Mouse (Mus musculus) hindbrain, embryonic 13.5 days (tissue): ENCODE data around the gene Olfr1215. TPM values are rescaled to one million over a fixed set of nuclear protein-coding genes. Genes with fewer than 3 reads are reported as not detected.
"Not testable (repeated sequence)": the region's sequence is repeated elsewhere in the genome, so short reads cannot be mapped to it uniquely, and the experiment has no call there.

Experiments
- ATAC-seq: fragments of 200-750 bp; cut with Nextera tagmentation; 2 replicates; pipeline ENCODE4 v1.8.0; 2017; ENCODE audit warnings: moderate TSS enrichment; ENCODE audit not compliant: low FRiP score
- H3K27ac ChIP-seq: fragments of 300-500 bp; sonication (generic); 2 replicates; pipeline ENCODE4 v1.5.1; 2015; ENCODE audit warnings: inconsistent platforms, mild to moderate bottlenecking, moderate library complexity
- H3K27me3 ChIP-seq: fragments of 300-500 bp; sonication (generic); 2 replicates; pipeline ENCODE4 v1.6.1; 2015; ENCODE audit warnings: mild to moderate bottlenecking, inconsistent platforms
- H3K36me3 ChIP-seq: fragments of 300-500 bp; sonication (generic); 2 replicates; pipeline ENCODE4 v1.6.1; 2015; ENCODE audit warnings: mild to moderate bottlenecking, inconsistent platforms
- H3K4me1 ChIP-seq: fragments of 300-500 bp; sonication (generic); replicated peaks from 2 replicates; pipeline ENCODE4 v1.6.1; 2015; ENCODE audit warnings: inconsistent platforms
- H3K4me2 ChIP-seq: fragments of 300-500 bp; sonication (generic); 2 replicates; pipeline ENCODE4 v1.6.1; 2015; ENCODE audit warnings: inconsistent platforms, mild to moderate bottlenecking, moderate library complexity
- H3K4me3 ChIP-seq: fragments of 300-500 bp; sonication (generic); 2 replicates; pipeline ENCODE4 v1.5.1; 2015; ENCODE audit warnings: mild to moderate bottlenecking, inconsistent platforms
- H3K9ac ChIP-seq: fragments of 300-500 bp; sonication (generic); 2 replicates; pipeline ENCODE4 v1.6.1; 2015; ENCODE audit warnings: mild to moderate bottlenecking, inconsistent platforms
- H3K9me3 ChIP-seq: fragments of 300-500 bp; sonication (generic); 2 replicates; pipeline ENCODE4 v1.6.1; 2016; ENCODE audit warnings: inconsistent platforms
- WGBS: fragments of 180-500 bp; shearing (Covaris S2); methylation state at CpG from one replicate; pipeline ENCODE4 v1.1.7; 2015; 5-methylcytosine and 5-hydroxymethylcytosine counted together
- polyA plus RNA-seq: library from polyadenylated mRNA; unstranded; fragments of >200 nt; fragmentation: Nextera tagmentation; extraction: Ambion mirVana; gene quantifications from 2 replicates; pipeline ENCODE4 v1.2.1, GENCODE M21; 2015

The Olfr1215 gene
- polyA plus RNA-seq = not detected in 2 replicates

DNA sequence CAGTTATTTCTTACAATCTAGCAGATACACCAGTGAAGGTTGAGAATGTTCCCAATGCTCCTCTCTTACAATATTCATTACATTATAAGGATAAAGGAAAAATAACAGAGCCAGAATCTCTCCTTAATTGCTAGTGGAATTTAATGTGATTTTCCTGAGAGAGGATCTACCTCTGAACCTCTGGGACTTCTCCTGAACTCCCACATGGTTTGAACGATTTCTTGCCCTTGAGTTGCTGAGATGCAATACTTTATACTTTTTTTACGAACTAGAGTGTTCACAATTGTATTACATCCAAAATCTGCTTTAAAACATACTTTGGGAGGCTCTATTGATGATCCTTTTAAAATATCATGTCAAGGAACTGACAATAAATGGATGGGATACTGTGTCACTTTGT, at the start of gene Olfr1215:
Olfr1215 (minus strand) TSS at position 101 of the 400 bp plus-strand sequence.
- Histone ChIP-seq H3K36me3 (no peaks in the 10 kb centered on the region), H3K27me3 (no peaks in the 10 kb centered on the region), H3K4me2 (no peak within 1 kb of the TSS), H3K4me3 (no peak within 1 kb of the TSS), H3K4me1 (no peaks in the 10 kb centered on the region), H3K9me3 (no peaks in the 10 kb centered on the region), H3K27ac (no peak within 1 kb of the TSS), H3K9ac (no peak within 1 kb of the TSS)
- no peak for ATAC-seq
- 75% methylated on average over 2 of the region's 2 CpGs for WGBS

DNA sequence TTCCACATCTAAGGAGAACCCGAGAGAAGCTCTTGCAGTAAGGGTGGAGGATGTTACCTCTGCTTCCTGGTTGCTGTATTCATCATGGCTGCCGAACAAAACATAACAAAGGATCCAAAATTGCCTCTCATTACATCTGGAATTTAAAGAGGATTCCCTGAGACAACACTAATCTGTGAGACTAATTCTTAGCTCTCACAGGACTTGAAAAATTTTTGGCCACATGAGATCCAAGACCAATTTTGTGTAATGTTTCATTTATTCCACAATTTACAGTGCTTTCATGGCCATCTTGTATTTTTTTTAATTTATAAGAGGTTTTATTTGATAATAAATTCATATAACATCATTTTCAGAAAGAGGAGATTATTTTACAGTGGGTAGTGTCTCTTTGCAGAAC, 25.2 kb upstream of the Olfr1215 start, which contains the start of gene Olfr1217:
Olfr1217 (minus strand) TSS at position 101 of the 400 bp plus-strand sequence.
- no peak within 1 kb of the TSS for H3K4me3 ChIP-seq
- no peak within 1 kb of the TSS for H3K4me2 ChIP-seq
- H3K36me3 ChIP-seq = no peaks in the 10 kb centered on the region
- H3K9me3 ChIP-seq = no peaks in the 10 kb centered on the region
- 78% methylated on average over 2 of the region's 2 CpGs for WGBS
- no peak within 1 kb of the TSS for H3K9ac ChIP-seq
- H3K27ac ChIP-seq = no peak within 1 kb of the TSS
- ATAC-seq = no peak
- no peaks in the 10 kb centered on the region for H3K27me3 ChIP-seq
- H3K4me1 ChIP-seq = no peaks in the 10 kb centered on the region

DNA sequence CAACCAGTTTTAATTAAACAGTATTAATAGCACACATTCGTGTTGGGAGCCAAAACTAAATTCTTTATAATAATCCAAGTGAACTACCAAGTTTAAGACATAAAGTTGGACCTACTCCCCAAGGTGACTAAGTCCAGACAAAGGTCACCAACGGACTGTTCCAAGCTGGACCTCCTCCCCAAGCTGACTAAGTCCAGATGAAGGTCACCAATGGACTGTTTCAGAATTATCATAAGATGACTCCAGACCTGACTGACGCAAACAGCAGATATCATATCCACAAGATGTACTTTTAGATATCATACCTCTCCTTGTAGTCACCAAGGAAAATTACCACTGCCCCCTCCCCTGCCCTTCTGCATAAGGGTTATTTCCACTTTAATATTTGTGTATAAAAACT, 14.7 kb upstream of the Olfr1215 start:
- 78% methylated on average over 3 of the region's 3 CpGs for WGBS
- H3K27me3 ChIP-seq, H3K9me3 ChIP-seq, H3K4me3 ChIP-seq, ATAC-seq, H3K9ac ChIP-seq, H3K4me2 ChIP-seq, H3K27ac ChIP-seq, H3K36me3 ChIP-seq, H3K4me1 ChIP-seq: not testable (repeated sequence)

- Histone ChIP-seq H3K4me1 (no peaks in the 10 kb centered on the region), H3K9me3 (no peaks in the 10 kb centered on the region), H3K9ac (no peak within 1 kb of the TSS), H3K36me3 (no peaks in the 10 kb centered on the region), H3K4me3 (no peak within 1 kb of the TSS), H3K27ac (no peak within 1 kb of the TSS), H3K27me3 (no peaks in the 10 kb centered on the region), H3K4me2 (no peak within 1 kb of the TSS)
- ATAC-seq = no peak
- WGBS = 82% methylated on average over 1 of the region's 1 CpGs
Observed at GRCm38 (mm10) chr2:89018240-89018639, 11.5 kb upstream of the Olfr1215 start, which contains the start of gene Olfr1216. Olfr1216 (minus strand) TSS chr2:89018340.

DNA sequence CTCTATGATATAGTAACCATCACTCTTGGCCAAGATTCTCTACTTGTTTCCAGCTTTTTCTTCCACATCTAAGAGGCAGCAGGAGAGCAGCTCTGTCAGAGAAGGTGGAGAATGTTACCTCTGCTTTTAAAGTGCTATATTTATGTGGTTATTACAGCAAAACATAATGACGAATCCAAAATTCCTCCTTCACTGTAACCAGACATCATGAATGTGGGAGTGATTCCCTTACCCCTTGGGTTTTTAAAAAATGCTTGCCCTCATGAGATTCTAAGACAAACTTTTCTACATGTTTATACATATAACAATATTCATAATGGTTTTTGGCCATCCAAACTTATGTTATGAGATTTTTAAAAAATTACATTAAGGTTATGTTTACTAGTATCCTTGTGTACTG, 14.2 kb downstream of the Olfr1215 start, which contains the start of gene Olfr1214:
Olfr1214 (minus strand) TSS at position 101 of the 400 bp plus-strand sequence.
- no peaks in the 10 kb centered on the region for H3K27me3 ChIP-seq
- H3K36me3 ChIP-seq = no peaks in the 10 kb centered on the region
- H3K4me1 ChIP-seq = no peaks in the 10 kb centered on the region
- no peak within 1 kb of the TSS for H3K4me3 ChIP-seq
- H3K4me2 ChIP-seq = no peak within 1 kb of the TSS
- 97% methylated on average over 1 of the region's 1 CpGs for WGBS
- H3K9me3 ChIP-seq = no peaks in the 10 kb centered on the region
- ATAC-seq = no peak
- H3K9ac ChIP-seq = no peak within 1 kb of the TSS
- H3K27ac ChIP-seq = no peak within 1 kb of the TSS

DNA sequence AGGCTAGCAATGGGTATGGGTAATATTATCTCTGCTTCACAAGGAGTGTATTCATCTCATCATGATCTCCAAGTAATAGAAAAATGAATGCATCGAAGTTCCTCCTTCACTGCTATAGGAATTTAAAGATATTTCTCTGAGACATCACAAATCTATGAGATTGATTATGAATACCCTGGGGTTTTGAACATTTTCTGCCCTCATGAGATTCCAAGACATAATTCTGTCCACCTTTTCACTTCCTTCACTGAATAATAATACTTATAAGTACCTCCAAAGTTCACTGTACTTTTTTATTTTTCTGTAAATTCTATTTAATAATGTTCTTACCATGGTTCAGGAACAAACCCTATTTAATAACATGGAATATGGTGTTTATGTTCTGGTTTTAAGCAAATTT, 26.6 kb downstream of the Olfr1215 start, which contains the start of gene Gm13762:
Gm13762 (minus strand) TSS at position 101 of the 400 bp plus-strand sequence.
- ATAC-seq = no peak
- H3K4me1 ChIP-seq = no peaks in the 10 kb centered on the region
- 92% methylated on average over 1 of the region's 1 CpGs for WGBS

DNA sequence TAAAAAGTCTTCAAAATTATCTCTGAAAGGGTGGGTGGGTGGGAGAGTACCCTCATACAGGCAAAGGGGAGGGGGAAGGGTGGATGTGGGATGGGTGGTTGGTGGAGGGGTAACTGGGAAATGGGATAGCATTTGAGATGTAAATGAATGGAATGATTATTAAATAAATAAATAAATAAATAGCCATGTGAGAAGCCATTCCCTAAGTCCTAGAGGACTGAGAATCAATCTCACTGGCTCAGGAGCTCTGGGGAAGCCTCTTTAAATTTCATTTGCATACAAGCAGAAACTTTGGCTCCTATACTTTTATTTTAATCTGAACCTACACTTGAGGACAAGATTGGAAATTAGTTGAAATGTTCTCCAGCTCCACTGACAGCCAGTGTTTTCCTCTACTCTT, 53.1 kb downstream of the Olfr1215 start, which contains the start of gene Olfr1212:
Olfr1212 (plus strand) TSS at position 301 of the 400 bp plus-strand sequence.
- H3K4me3 ChIP-seq = no peak within 1 kb of the TSS

More for the DNA sequence above, 26.6 kb downstream of the Olfr1215 start, which contains the start of gene Gm13762:
- no peaks in the 10 kb centered on the region for H3K36me3 ChIP-seq
- no peaks in the 10 kb centered on the region for H3K27me3 ChIP-seq
- H3K4me3 ChIP-seq = no peak within 1 kb of the TSS
- H3K4me2 ChIP-seq = no peak within 1 kb of the TSS
- no peaks in the 10 kb centered on the region for H3K9me3 ChIP-seq
- no peak within 1 kb of the TSS for H3K9ac ChIP-seq
- H3K27ac ChIP-seq = no peak within 1 kb of the TSS

More for the DNA sequence above, 53.1 kb downstream of the Olfr1215 start, which contains the start of gene Olfr1212:
- no peaks in the 10 kb centered on the region for H3K4me1 ChIP-seq
- no peaks in the 10 kb centered on the region for H3K36me3 ChIP-seq
- H3K9ac ChIP-seq = no peak within 1 kb of the TSS
- H3K27me3 ChIP-seq = no peaks in the 10 kb centered on the region
- ATAC-seq = no peak
- H3K9me3 ChIP-seq = no peaks in the 10 kb centered on the region
- H3K27ac ChIP-seq = no peak within 1 kb of the TSS
- H3K4me2 ChIP-seq = no peak within 1 kb of the TSS

Other genes starting within 250 kb of the Olfr1215 start
- gene Olfr1199, start 246.5 kb downstream of the Olfr1215 start, polyA plus RNA-seq = not detected in 2 replicates
- gene Olfr1200, start 236.5 kb downstream of the Olfr1215 start, polyA plus RNA-seq = not detected in 2 replicates
- not detected in 2 replicates for gene Olfr1201, start 213.9 kb downstream of the Olfr1215 start, polyA plus RNA-seq
- not detected in 2 replicates for gene Olfr1202, start 192.5 kb downstream of the Olfr1215 start, polyA plus RNA-seq
- gene Olfr1205, start 177.2 kb downstream of the Olfr1215 start, polyA plus RNA-seq = not detected in 2 replicates
- not detected in 2 replicates for gene Olfr1204, start 157.7 kb downstream of the Olfr1215 start, polyA plus RNA-seq
- not detected in 2 replicates for gene Olfr1206, start 143.7 kb downstream of the Olfr1215 start, polyA plus RNA-seq
- gene Olfr1208, start 104.7 kb downstream of the Olfr1215 start, polyA plus RNA-seq = not detected in 2 replicates
- gene Olfr1209, start 91.8 kb downstream of the Olfr1215 start, polyA plus RNA-seq = not detected in 2 replicates
- gene Olfr1211, start 68.9 kb downstream of the Olfr1215 start, polyA plus RNA-seq = not detected in 2 replicates
- not detected in 2 replicates for gene Olfr1212, start 53.0 kb downstream of the Olfr1215 start, polyA plus RNA-seq
- not detected in 2 replicates for gene Gm13762, start 26.7 kb downstream of the Olfr1215 start, polyA plus RNA-seq
- gene Olfr1214, start 14.3 kb downstream of the Olfr1215 start, polyA plus RNA-seq = not detected in 2 replicates
- gene Olfr1216, start 11.4 kb upstream of the Olfr1215 start, polyA plus RNA-seq = not detected in 2 replicates
- gene Olfr1217, start 25.1 kb upstream of the Olfr1215 start, polyA plus RNA-seq = not detected in 2 replicates
- not detected in 2 replicates for gene Olfr1218, start 54.2 kb upstream of the Olfr1215 start, polyA plus RNA-seq
- gene Olfr1219, start 76.5 kb upstream of the Olfr1215 start, polyA plus RNA-seq = not detected in 2 replicates
- not detected in 2 replicates for gene Olfr1220, start 99.9 kb upstream of the Olfr1215 start, polyA plus RNA-seq
- not detected in 2 replicates for gene Olfr1221, start 110.3 kb upstream of the Olfr1215 start, polyA plus RNA-seq
- gene Olfr1222, start 126.1 kb upstream of the Olfr1215 start, polyA plus RNA-seq = not detected in 2 replicates
- not detected in 2 replicates for gene Olfr1223, start 144.6 kb upstream of the Olfr1215 start, polyA plus RNA-seq
- gene Olfr1224-ps1, start 157.1 kb upstream of the Olfr1215 start, polyA plus RNA-seq = not detected in 2 replicates
- gene Olfr1225, start 167.7 kb upstream of the Olfr1215 start, polyA plus RNA-seq = not detected in 2 replicates
- not detected in 2 replicates for gene Olfr1226, start 193.1 kb upstream of the Olfr1215 start, polyA plus RNA-seq
- not detected in 2 replicates for gene Olfr1228, start 247.1 kb upstream of the Olfr1215 start, polyA plus RNA-seq